In the genomic region with DNA sequence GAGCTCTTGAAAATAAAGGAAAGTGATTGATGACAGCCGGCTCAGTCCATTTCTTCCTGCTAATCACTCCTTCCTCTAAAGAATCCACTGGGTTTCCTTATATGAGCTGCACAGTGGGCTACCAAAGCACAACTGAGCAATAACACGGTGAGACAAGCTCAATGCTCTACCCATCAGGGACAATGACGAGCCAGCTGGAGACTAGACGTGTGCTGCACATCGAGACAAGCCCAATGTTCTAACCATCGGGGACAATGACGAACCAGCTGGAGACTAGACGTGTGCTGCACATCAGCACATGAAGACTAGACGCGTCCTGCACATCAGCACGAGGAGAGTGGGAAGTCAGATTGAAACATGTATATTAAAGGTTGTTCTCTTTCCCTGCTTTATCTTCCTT, we compare ENCODE assay signal across 17 mouse cellular contexts.
DNase-seq lines count a peak whose midpoint lies in the region; ATAC-seq lines count a peak whose summit lies in the region.
"Had no signal": no experiment of that assay in that cellular context is flagged by ENCODE, and none has a peak within 500 bp of the region (broad histone marks: within the 10 kb centered on the region; RNA-seq: fewer than 3 reads in every experiment).

No protein-coding gene starts in this region.

- WGBS in forebrain, embryonic 12.5 days = 41% methylated on average over 11 of the region's 11 CpGs
- WGBS in forebrain, embryonic 16.5 days = 43% methylated on average over 11 of the region's 11 CpGs
- WGBS in midbrain, embryonic 13.5 days = 37% methylated on average over 11 of the region's 11 CpGs
- WGBS in midbrain, embryonic 16.5 days = 28% methylated on average over 11 of the region's 11 CpGs

- no peaks in the 10 kb centered on the region for H3K27me3 ChIP-seq in forebrain, embryonic 12.5 days
- H3K27me3 ChIP-seq in forebrain, embryonic 16.5 days (replicated peaks; ENCODE audit: control insufficient read depth, insufficient read depth, low read length) = no peaks in the 10 kb centered on the region
- no peaks in the 10 kb centered on the region for H3K27me3 ChIP-seq in midbrain, embryonic 13.5 days
- H3K27me3 ChIP-seq in midbrain, embryonic 16.5 days (ENCODE audit: control insufficient read depth, insufficient read depth, low read depth, low read length) = no peaks in the 10 kb centered on the region
- H3K27me3 ChIP-seq: liver, embryonic 13.5 days had no signal

- no peaks in the 10 kb centered on the region for H3K9me3 ChIP-seq in forebrain, embryonic 12.5 days
- H3K9me3 ChIP-seq in forebrain, embryonic 16.5 days (ENCODE audit: control insufficient read depth, low read length) = no peaks in the 10 kb centered on the region
- no peaks in the 10 kb centered on the region for H3K9me3 ChIP-seq in midbrain, embryonic 13.5 days
- H3K9me3 ChIP-seq in midbrain, embryonic 16.5 days (replicated peaks; ENCODE audit: control insufficient read depth, low read length, poor library complexity, severe bottlenecking) = no peaks in the 10 kb centered on the region
- H3K9me3 ChIP-seq: liver, embryonic 13.5 days had no signal

- H3K27ac ChIP-seq in forebrain, embryonic 12.5 days = no peak overlapping the region
- no peak overlapping the region for H3K27ac ChIP-seq in forebrain, embryonic 16.5 days (ENCODE audit: low read length)
- no peak overlapping the region for H3K27ac ChIP-seq in midbrain, embryonic 13.5 days
- no peak overlapping the region for H3K27ac ChIP-seq in midbrain, embryonic 16.5 days (ENCODE audit: low read length)
- H3K27ac ChIP-seq: gastrocnemius, adult 2 months; liver, embryonic 13.5 days had no signal

- peak; percentile 27; the same call in 1 of the 2 replicates for ATAC-seq in forebrain, embryonic 12.5 days (ENCODE audit: low FRiP score)
- ATAC-seq in forebrain, embryonic 16.5 days = no peak
- 0 out of 2 replicates have a peak, but pooled peaks have one; percentile 53 for ATAC-seq in midbrain, embryonic 13.5 days
- no peak for ATAC-seq in midbrain, embryonic 16.5 days
- ATAC-seq: forebrain, postnatal 0 days had no signal

- H3K4me2 ChIP-seq in forebrain, embryonic 12.5 days = no peak overlapping the region
- H3K4me2 ChIP-seq in forebrain, embryonic 16.5 days (ENCODE audit: low read length) = no peak overlapping the region
- H3K4me2 ChIP-seq in midbrain, embryonic 13.5 days (replicated peaks) = no peak overlapping the region
- no peak overlapping the region for H3K4me2 ChIP-seq in midbrain, embryonic 16.5 days (ENCODE audit: low read length)
- H3K4me2 ChIP-seq: liver, embryonic 13.5 days had no signal

- no peaks in the 10 kb centered on the region for H3K36me3 ChIP-seq in forebrain, embryonic 12.5 days (replicated peaks)
- H3K36me3 ChIP-seq in forebrain, embryonic 16.5 days (ENCODE audit: control insufficient read depth, insufficient read depth) = no peaks in the 10 kb centered on the region
- no peaks in the 10 kb centered on the region for H3K36me3 ChIP-seq in midbrain, embryonic 13.5 days
- H3K36me3 ChIP-seq in midbrain, embryonic 16.5 days (ENCODE audit: control insufficient read depth, insufficient read depth, low read length) = no peaks in the 10 kb centered on the region
- H3K36me3 ChIP-seq: liver, embryonic 13.5 days had no signal

- DNase-seq in mesoderm, embryonic 11.5 days (ENCODE audit: low read depth, low spot score) = peak; percentile 60
- no peak for DNase-seq in heart, postnatal 4 days
- DNase-seq in gastrocnemius, postnatal 25 days = no peak
- DNase-seq in spleen, adult 12 weeks (ENCODE audit: low spot score) = no peak
- DNase-seq: cerebellum, postnatal 36 days; forebrain, postnatal 0 days; gastrocnemius, adult 2 months; heart, postnatal 14 days; kidney, adult 18-20 months; layer of hippocampus, postnatal 36 days; liver, embryonic 13.5 days; right cerebral cortex, postnatal 25 days; thymus, postnatal 36 days had no signal

- no peak overlapping the region for H3K9ac ChIP-seq in forebrain, embryonic 12.5 days
- no peak overlapping the region for H3K9ac ChIP-seq in forebrain, embryonic 16.5 days (replicated peaks; ENCODE audit: low read depth, low read length)
- no peak overlapping the region for H3K9ac ChIP-seq in midbrain, embryonic 13.5 days (replicated peaks)
- no peak overlapping the region for H3K9ac ChIP-seq in midbrain, embryonic 16.5 days (ENCODE audit: low read depth, low read length)
- H3K9ac ChIP-seq: forebrain, postnatal 0 days; liver, embryonic 13.5 days had no signal

- H3K4me1 ChIP-seq in forebrain, embryonic 12.5 days = peaks cover 7% of the 10 kb centered on the region; the same call in 1 of the 2 replicates
- H3K4me1 ChIP-seq in forebrain, embryonic 16.5 days (replicated peaks; ENCODE audit: control insufficient read depth, insufficient read depth, low read length) = no peaks in the 10 kb centered on the region
- H3K4me1 ChIP-seq in midbrain, embryonic 13.5 days (replicated peaks) = no peaks in the 10 kb centered on the region
- H3K4me1 ChIP-seq in midbrain, embryonic 16.5 days (ENCODE audit: control insufficient read depth, insufficient read depth, low read length) = no peaks in the 10 kb centered on the region
- H3K4me1 ChIP-seq: liver, embryonic 13.5 days had no signal

- H3K4me3 ChIP-seq in forebrain, embryonic 12.5 days (replicated peaks) = no peak overlapping the region
- H3K4me3 ChIP-seq in forebrain, embryonic 16.5 days (replicated peaks; ENCODE audit: low read length) = no peak overlapping the region
- H3K4me3 ChIP-seq in midbrain, embryonic 13.5 days (replicated peaks) = no peak overlapping the region
- H3K4me3 ChIP-seq in midbrain, embryonic 16.5 days (ENCODE audit: low read depth, low read length) = no peak overlapping the region
- H3K4me3 ChIP-seq: gastrocnemius, adult 2 months; liver, embryonic 13.5 days had no signal

Comparison
In these comparisons a context has a peak if more than half of its experiments do, and no peak if none do; other contexts are left out.
1. ATAC-seq: peak in forebrain, embryonic 12.5 days (single experiment) and midbrain, embryonic 13.5 days (single experiment); none in forebrain, embryonic 16.5 days (single experiment) and midbrain, embryonic 16.5 days (single experiment).